Mouse (Mus musculus) spleen, postnatal 4 days (tissue): ENCODE measurements around the gene Ttf1.
"Not testable (repeated sequence)": the region's sequence is repeated elsewhere in the genome, so short reads cannot be mapped to it uniquely, and the experiment has no call there.

Source experiments
- DNase-seq, 2 experiments: peaks; one replicate each; pipeline ENCODE4 v3.0.0; 2022; ENCODE audit warnings: low spot score in 2 of 2

Ttf1 gene

GRCm38 (mm10) chr2:29054991-29055390 is 5.1 kb upstream of the Ttf1 start, which contains the start of gene Cfap77:
Cfap77 (minus strand) TSS chr2:29055066.
- DNase-seq, result peak in 1 of 2 experiments; percentile 65

GRCm38 (mm10) chr2:29065796-29066195 is 5.7 kb downstream of the Ttf1 start:
- DNase-seq, result no peak

- DNase-seq, result no peak
These were observed 6.3 kb downstream of the Ttf1 start for GRCm38 (mm10) chr2:29066410-29066809.

GRCm38 (mm10) chr2:29074676-29075075 is 14.6 kb downstream of the Ttf1 start:
- DNase-seq, result no peak

GRCm38 (mm10) chr2:29075331-29076070 is 15.4 kb downstream of the Ttf1 start:
- no peak for DNase-seq

- DNase-seq, result no peak
These were observed 16.2 kb downstream of the Ttf1 start for GRCm38 (mm10) chr2:29076226-29076625.

- DNase-seq, result no peak
These were observed 21.9 kb downstream of the Ttf1 start for GRCm38 (mm10) chr2:29081965-29082364.

GRCm38 (mm10) chr2:29086026-29086425 is 26.0 kb downstream of the Ttf1 start:
- no peak for DNase-seq

GRCm38 (mm10) chr2:29089276-29089675 is 29.2 kb downstream of the Ttf1 start:
- DNase-seq, result not testable (repeated sequence)

GRCm38 (mm10) chr2:29095674-29096073 is 35.6 kb downstream of the Ttf1 start:
- no peak for DNase-seq

- no peak for DNase-seq
These were observed 36.7 kb downstream of the Ttf1 start for GRCm38 (mm10) chr2:29096751-29097150.

- DNase-seq, result no peak
These were observed 37.4 kb downstream of the Ttf1 start for GRCm38 (mm10) chr2:29097465-29097864.

GRCm38 (mm10) chr2:29097955-29098354 is 37.9 kb downstream of the Ttf1 start:
- not testable (repeated sequence) for DNase-seq

- no peak for DNase-seq
These were observed 38.7 kb downstream of the Ttf1 start for GRCm38 (mm10) chr2:29098786-29099185.

- DNase-seq, result no peak
These were observed 39.6 kb downstream of the Ttf1 start for GRCm38 (mm10) chr2:29099646-29100045.

GRCm38 (mm10) chr2:29100822-29101534 is 40.9 kb downstream of the Ttf1 start:
- no peak for DNase-seq

- DNase-seq, result not testable (repeated sequence)
These were observed 42.6 kb downstream of the Ttf1 start for GRCm38 (mm10) chr2:29102416-29103377.

- DNase-seq, result no peak
These were observed 60.9 kb downstream of the Ttf1 start for GRCm38 (mm10) chr2:29120969-29121368.

GRCm38 (mm10) chr2:29122446-29122845 is 62.4 kb downstream of the Ttf1 start:
- DNase-seq, result no peak

- DNase-seq, result no peak
These were observed 64.0 kb downstream of the Ttf1 start, which contains the start of gene Setx for GRCm38 (mm10) chr2:29123907-29124569. Setx (plus strand) TSS chr2:29124181.

- no peak for DNase-seq
These were observed 64.5 kb downstream of the Ttf1 start for GRCm38 (mm10) chr2:29124571-29124935.
